Mouse (Mus musculus) forebrain, embryonic 16.5 days (tissue): ENCODE measurements around the gene Ces1h. TPM values are rescaled to one million over a fixed set of nuclear protein-coding genes. Genes with fewer than 3 reads are reported as not detected.
"Not testable (repeated sequence)": the region's sequence is repeated elsewhere in the genome, so short reads cannot be mapped to it uniquely, and the experiment has no call there.

ENCODE experiments used
- ATAC-seq: fragments of 200-750 bp; cut with Nextera tagmentation; 2 replicates; pipeline ENCODE4 v1.8.0; 2017; ENCODE audit warnings: mild to moderate bottlenecking, moderate library complexity
- H3K27ac ChIP-seq: fragments of 300-500 bp; sonication (generic); 2 replicates; pipeline ENCODE4 v1.5.1; 2014; ENCODE audit warnings: low read length, control low read depth
- H3K27me3 ChIP-seq: fragments of 300-500 bp; sonication (generic); replicated peaks from 2 replicates; pipeline ENCODE4 v1.6.1; 2014; ENCODE audit warnings: low read length; ENCODE audit not compliant: control insufficient read depth, insufficient read depth
- H3K36me3 ChIP-seq: fragments of 300-500 bp; sonication (generic); 2 replicates; pipeline ENCODE4 v1.6.1; 2014; ENCODE audit not compliant: control insufficient read depth, insufficient read depth
- H3K4me1 ChIP-seq: fragments of 300-500 bp; sonication (generic); replicated peaks from 2 replicates; pipeline ENCODE4 v1.6.1; 2014; ENCODE audit warnings: low read length; ENCODE audit not compliant: control insufficient read depth, insufficient read depth
- H3K4me2 ChIP-seq: fragments of 300-500 bp; sonication (generic); 2 replicates; pipeline ENCODE4 v1.6.1; 2014; ENCODE audit warnings: mild to moderate bottlenecking, low read length, control low read depth
- H3K4me3 ChIP-seq: fragments of 300-500 bp; sonication (generic); replicated peaks from 2 replicates; pipeline ENCODE4 v1.5.1; 2014; ENCODE audit warnings: mild to moderate bottlenecking, low read length, control low read depth
- H3K9ac ChIP-seq: fragments of 300-500 bp; sonication (generic); replicated peaks from 2 replicates; pipeline ENCODE4 v1.6.1; 2014; ENCODE audit warnings: low read depth, low read length, control low read depth
- H3K9me3 ChIP-seq: fragments of 300-500 bp; sonication (generic); 2 replicates; pipeline ENCODE4 v1.6.1; 2016; ENCODE audit warnings: low read length; ENCODE audit not compliant: control insufficient read depth
- WGBS: fragments of 180-500 bp; shearing (Covaris S2); extraction: QIAGEN DNeasy Blood & Tissue Kit; methylation state at CpG from one replicate; pipeline ENCODE4 v1.1.7; 2014; 5-methylcytosine and 5-hydroxymethylcytosine counted together
- polyA plus RNA-seq: library from polyadenylated mRNA; unstranded; fragments of >200 nt; fragmentation: Nextera tagmentation; extraction: Ambion mirVana; gene quantifications from 2 replicates; pipeline ENCODE4 v1.2.1, GENCODE M21; 2015

The Ces1h gene
- not detected in 2 replicates for polyA plus RNA-seq

- no peaks in the 10 kb centered on the region for H3K27me3 ChIP-seq
- no peak within 1 kb of the TSS for H3K4me2 ChIP-seq
- WGBS: 89% methylated on average over 4 of the region's 4 CpGs
- no peak within 1 kb of the TSS for H3K27ac ChIP-seq
- H3K9me3 ChIP-seq: no peaks in the 10 kb centered on the region
- no peaks in the 10 kb centered on the region for H3K36me3 ChIP-seq
- ATAC-seq: no peak
- no peaks in the 10 kb centered on the region for H3K4me1 ChIP-seq
- H3K4me3 ChIP-seq: no peak within 1 kb of the TSS
- no peak within 1 kb of the TSS for H3K9ac ChIP-seq
Observed at GRCm38 (mm10) chr8:93379625-93380024, at the start of gene Ces1h. TSS of gene Ces1h (minus strand) at chr8:93379725.

GRCm38 (mm10) chr8:93427195-93427594, 47.7 kb upstream of the Ces1h start:
- Histone ChIP-seq H3K27ac (no peak overlapping the region), H3K9me3 (no peaks in the 10 kb centered on the region), H3K4me2 (no peak overlapping the region), H3K9ac (no peak overlapping the region), H3K27me3 (no peaks in the 10 kb centered on the region), H3K4me1 (no peaks in the 10 kb centered on the region), H3K36me3 (no peaks in the 10 kb centered on the region), H3K4me3 (no peak overlapping the region)
- no peak for ATAC-seq
- WGBS: 88% methylated on average over 16 of the region's 16 CpGs

GRCm38 (mm10) chr8:93415387-93415786, 35.9 kb upstream of the Ces1h start:
- Histone ChIP-seq H3K27ac (no peak overlapping the region), H3K4me3 (no peak overlapping the region), H3K9me3 (no peaks in the 10 kb centered on the region), H3K9ac (no peak overlapping the region), H3K4me2 (no peak overlapping the region), H3K27me3 (no peaks in the 10 kb centered on the region), H3K4me1 (no peaks in the 10 kb centered on the region), H3K36me3 (no peaks in the 10 kb centered on the region)
- 75% methylated on average over 4 of the region's 4 CpGs for WGBS
- no peak for ATAC-seq

- Histone ChIP-seq H3K9me3 (no peaks in the 10 kb centered on the region), H3K9ac (no peak overlapping the region), H3K36me3 (no peaks in the 10 kb centered on the region), H3K4me3 (no peak overlapping the region), H3K27ac (no peak overlapping the region), H3K27me3 (no peaks in the 10 kb centered on the region), H3K4me2 (no peak overlapping the region), H3K4me1 (no peaks in the 10 kb centered on the region)
- WGBS: 78% methylated on average over 2 of the region's 2 CpGs
- no peak for ATAC-seq
Observed at GRCm38 (mm10) chr8:93408830-93409229, 29.3 kb upstream of the Ces1h start.

DNA sequence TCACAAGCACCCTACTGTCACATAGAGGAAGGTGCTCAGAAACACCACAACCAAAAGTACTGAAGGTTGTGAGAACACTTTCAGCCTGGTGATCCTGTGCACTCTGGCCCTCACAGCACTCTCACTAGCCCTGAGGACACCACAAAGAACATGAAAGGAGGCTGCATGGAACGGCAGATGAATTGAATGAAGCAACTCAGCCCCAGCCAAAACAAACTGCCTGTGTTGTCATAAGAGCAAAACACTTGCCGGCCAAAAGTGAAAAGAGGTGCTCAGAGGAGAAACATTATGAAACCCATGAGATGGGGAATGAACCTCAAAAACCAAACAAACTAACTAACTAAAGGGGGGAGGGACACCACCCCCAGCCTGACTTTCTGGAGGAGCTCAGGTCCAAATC, 20.2 kb upstream of the Ces1h start:
- ATAC-seq: no peak
- H3K36me3 ChIP-seq: no peaks in the 10 kb centered on the region
- 63% methylated on average over 2 of the region's 2 CpGs for WGBS
- H3K27ac ChIP-seq: no peak overlapping the region
- H3K9ac ChIP-seq: no peak overlapping the region
- no peaks in the 10 kb centered on the region for H3K9me3 ChIP-seq
- no peaks in the 10 kb centered on the region for H3K4me1 ChIP-seq
- no peaks in the 10 kb centered on the region for H3K27me3 ChIP-seq
- H3K4me3 ChIP-seq: no peak overlapping the region
- H3K4me2 ChIP-seq: no peak overlapping the region

GRCm38 (mm10) chr8:93398044-93398443, 18.5 kb upstream of the Ces1h start:
- H3K4me2 ChIP-seq: no peak overlapping the region
- H3K27me3 ChIP-seq: no peaks in the 10 kb centered on the region
- WGBS: 35% methylated on average over 1 of the region's 1 CpGs
- no peak for ATAC-seq
- no peaks in the 10 kb centered on the region for H3K36me3 ChIP-seq
- H3K9ac ChIP-seq: no peak overlapping the region
- no peak overlapping the region for H3K4me3 ChIP-seq
- no peak overlapping the region for H3K27ac ChIP-seq
- no peaks in the 10 kb centered on the region for H3K9me3 ChIP-seq
- H3K4me1 ChIP-seq: 0 out of 2 replicates have a peak, but pooled peaks cover 3% of the 10 kb centered on the region

DNA sequence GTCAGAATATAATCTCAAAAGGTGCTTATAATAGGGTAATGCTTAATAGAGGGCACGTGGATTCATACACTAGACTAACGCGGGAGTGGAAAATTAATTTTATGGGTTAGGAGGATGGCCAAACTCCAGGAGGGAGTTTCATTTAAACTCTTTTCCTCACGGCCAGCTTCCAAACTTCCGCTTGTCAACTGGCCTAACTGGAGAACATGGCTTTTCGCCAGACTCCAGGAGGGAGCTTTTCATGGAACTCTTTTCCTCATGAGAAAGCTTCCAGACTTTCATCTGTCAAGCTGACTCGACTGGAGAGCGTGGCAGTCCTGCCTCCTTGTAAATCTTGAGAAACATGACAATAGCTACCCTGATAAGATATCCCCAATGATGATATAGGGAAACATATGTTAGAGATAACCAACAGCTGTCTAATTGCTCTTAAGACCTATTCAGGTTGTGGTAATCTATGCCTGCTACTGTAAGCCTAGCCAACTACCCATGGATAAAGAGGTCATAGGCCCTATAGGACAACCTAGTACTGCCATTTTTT, 14.6 kb upstream of the Ces1h start:
- H3K4me3 ChIP-seq, H3K36me3 ChIP-seq, ATAC-seq, H3K4me2 ChIP-seq, H3K9ac ChIP-seq, H3K4me1 ChIP-seq, H3K27me3 ChIP-seq, H3K9me3 ChIP-seq, H3K27ac ChIP-seq: not testable (repeated sequence)
- WGBS: 44% methylated on average over 8 of the region's 8 CpGs

- no peak for ATAC-seq
- Histone ChIP-seq H3K9ac (no peak overlapping the region), H3K9me3 (no peaks in the 10 kb centered on the region), H3K4me3 (no peak overlapping the region), H3K4me2 (no peak overlapping the region), H3K36me3 (no peaks in the 10 kb centered on the region), H3K27me3 (no peaks in the 10 kb centered on the region), H3K27ac (no peak overlapping the region), H3K4me1 (no peaks in the 10 kb centered on the region)
- WGBS: 14% methylated on average over 2 of the region's 2 CpGs
Observed at GRCm38 (mm10) chr8:93369481-93369880, 10.0 kb downstream of the Ces1h start.

DNA sequence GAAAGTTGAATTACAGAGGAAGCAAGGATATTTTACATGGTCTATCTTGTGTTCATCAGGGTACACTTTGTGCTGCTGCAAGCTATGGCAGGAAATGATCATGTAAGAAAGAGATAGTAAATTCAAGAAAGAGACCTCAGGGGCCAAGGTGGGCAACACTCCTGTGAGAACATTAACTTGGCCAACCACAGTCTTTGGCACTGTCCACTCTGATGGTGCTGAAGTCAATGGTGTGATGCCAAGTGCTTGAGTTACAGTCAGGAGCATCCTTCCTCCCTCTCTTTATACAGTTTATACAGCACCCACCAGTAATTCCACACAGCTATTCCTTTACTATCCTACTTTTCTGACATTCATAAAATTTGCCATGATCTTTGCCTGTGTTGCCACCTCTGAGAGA, 19.4 kb downstream of the Ces1h start:
- H3K36me3 ChIP-seq: no peaks in the 10 kb centered on the region
- H3K4me2 ChIP-seq: no peak overlapping the region
- no peak for ATAC-seq
- no peaks in the 10 kb centered on the region for H3K27me3 ChIP-seq
- H3K27ac ChIP-seq: no peak overlapping the region
- H3K4me3 ChIP-seq: no peak overlapping the region
- H3K9ac ChIP-seq: no peak overlapping the region
- no peaks in the 10 kb centered on the region for H3K4me1 ChIP-seq
- no peaks in the 10 kb centered on the region for H3K9me3 ChIP-seq

DNA sequence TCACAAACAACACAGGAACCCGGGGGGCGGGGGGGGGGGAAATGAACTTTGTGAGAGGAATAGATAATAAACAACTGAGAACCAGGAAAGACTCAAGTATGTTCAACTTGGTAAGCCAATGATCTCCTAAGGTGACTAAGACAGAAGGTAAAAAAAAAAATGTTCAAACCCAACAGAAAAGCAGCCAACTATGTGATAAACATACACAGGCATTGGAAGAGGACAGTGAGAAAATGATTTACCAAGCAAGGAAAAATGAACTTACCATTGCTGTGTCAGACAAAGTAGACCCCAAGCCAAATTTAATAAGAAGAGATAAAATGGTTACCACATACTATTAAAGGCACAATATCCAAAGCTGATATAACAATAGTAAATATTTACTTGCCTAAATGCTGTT, 40.0 kb downstream of the Ces1h start:
- no peaks in the 10 kb centered on the region for H3K27me3 ChIP-seq
- 94% methylated on average over 2 of the region's 2 CpGs for whole genome bisulfite sequencing
- no peaks in the 10 kb centered on the region for H3K4me1 ChIP-seq
- no peaks in the 10 kb centered on the region for H3K36me3 ChIP-seq
- H3K9me3 ChIP-seq: no peaks in the 10 kb centered on the region
- no peak overlapping the region for H3K4me2 ChIP-seq
- no peak overlapping the region for H3K4me3 ChIP-seq
- H3K9ac ChIP-seq: no peak overlapping the region
- no peak overlapping the region for H3K27ac ChIP-seq
- no peak for ATAC-seq
